Mouse (Mus musculus) heart, embryonic 11.5 days (tissue): ENCODE measurements at regions not wholly inside any gene's neighbourhood (a gene's known extent, or its start where the extent isn't known, plus 50 kb on each side); places are given as distances from the start of the nearest gene placed in this dataset.

Experiments used
- ATAC-seq: fragments of 200-750 bp; cut with Nextera tagmentation; replicated peaks from 2 replicates; pipeline ENCODE4 v1.8.0; 2017; ENCODE audit warnings: moderate library complexity; ENCODE audit not compliant: insufficient number of reproducible peaks, low FRiP score, low TSS enrichment
- H3K27ac ChIP-seq: fragments of 300-500 bp; sonication (generic); 2 replicates; pipeline ENCODE4 v1.5.1; 2014; ENCODE audit warnings: mild to moderate bottlenecking, low read depth, low read length
- H3K27me3 ChIP-seq: fragments of 300-500 bp; sonication (generic); 2 replicates; pipeline ENCODE4 v1.6.1; 2014; ENCODE audit warnings: mild to moderate bottlenecking, low read length, mixed read lengths; ENCODE audit not compliant: control insufficient read depth, insufficient read depth
- H3K36me3 ChIP-seq: fragments of 300-500 bp; sonication (generic); 2 replicates; pipeline ENCODE4 v1.6.1; 2014; ENCODE audit warnings: mild to moderate bottlenecking, low read length, moderate library complexity, mixed read lengths; ENCODE audit not compliant: control insufficient read depth, insufficient read depth
- H3K4me1 ChIP-seq: fragments of 300-500 bp; sonication (generic); 2 replicates; pipeline ENCODE4 v1.6.1; 2014; ENCODE audit warnings: low read length; ENCODE audit not compliant: control insufficient read depth, insufficient read depth
- H3K4me2 ChIP-seq: fragments of 300-500 bp; sonication (generic); 2 replicates; pipeline ENCODE4 v1.6.1; 2014; ENCODE audit warnings: mild to moderate bottlenecking, moderate library complexity
- H3K4me3 ChIP-seq: fragments of 300-500 bp; sonication (generic); 2 replicates; pipeline ENCODE4 v1.5.1; 2014; ENCODE audit warnings: low read depth, low read length
- H3K9ac ChIP-seq: fragments of 300-500 bp; sonication (generic); 2 replicates; pipeline ENCODE4 v1.6.1; 2014; ENCODE audit warnings: mild to moderate bottlenecking, low read depth, low read length, moderate library complexity
- H3K9me3 ChIP-seq: fragments of 300-500 bp; sonication (generic); replicated peaks from 2 replicates; pipeline ENCODE4 v1.6.1; 2016; ENCODE audit warnings: low read length; ENCODE audit not compliant: control insufficient read depth
- WGBS: fragments of 180-500 bp; shearing (Covaris S2); extraction: QIAGEN DNeasy Blood & Tissue Kit; methylation state at CpG from one replicate; pipeline ENCODE4 v1.1.7; 2014; ENCODE audit not compliant: insufficient replicate concordance; 5-methylcytosine and 5-hydroxymethylcytosine counted together

DNA sequence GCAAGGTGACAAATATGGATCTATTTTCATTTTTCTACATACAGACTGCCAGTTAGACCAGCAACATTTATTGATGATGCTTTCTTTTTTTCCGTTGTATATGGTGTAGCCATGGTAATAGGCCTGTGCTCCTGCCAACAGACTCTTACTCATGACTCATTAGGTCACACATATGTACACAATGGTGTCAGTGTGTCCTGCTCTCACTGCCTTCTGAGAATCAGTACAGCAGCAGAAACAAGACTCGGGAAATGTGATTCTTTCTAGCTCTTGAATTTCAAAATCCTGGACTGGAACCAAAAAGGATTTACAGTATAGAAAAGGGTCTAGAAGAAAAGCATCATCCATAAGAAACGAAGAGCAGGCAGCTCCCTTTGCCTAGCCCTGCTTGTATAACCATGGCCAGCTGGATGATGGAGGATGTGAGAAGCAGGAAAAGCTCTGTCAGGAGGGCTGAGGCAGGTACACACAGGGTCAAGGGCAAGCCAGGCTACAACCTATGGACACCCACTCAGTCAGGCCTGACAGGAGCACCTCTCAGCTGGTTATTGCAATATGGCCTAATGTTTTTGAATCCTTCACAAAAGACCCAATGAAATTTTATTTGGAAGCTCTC, 132.2 kb downstream of the Tmem17 start:
- 54% methylated on average over 3 of the region's 3 CpGs for WGBS
- H3K9me3 ChIP-seq = no peaks in the 10 kb centered on the region
- peaks cover 2% of the 10 kb centered on the region; the same call in 1 of the 2 replicates for H3K4me1 ChIP-seq
- H3K4me3 ChIP-seq = no peak overlapping the region
- no peaks in the 10 kb centered on the region for H3K27me3 ChIP-seq
- H3K9ac ChIP-seq = no peak overlapping the region
- H3K27ac ChIP-seq = no peak overlapping the region
- no peak overlapping the region for H3K4me2 ChIP-seq
- H3K36me3 ChIP-seq = no peaks in the 10 kb centered on the region
- no peak for ATAC-seq

DNA sequence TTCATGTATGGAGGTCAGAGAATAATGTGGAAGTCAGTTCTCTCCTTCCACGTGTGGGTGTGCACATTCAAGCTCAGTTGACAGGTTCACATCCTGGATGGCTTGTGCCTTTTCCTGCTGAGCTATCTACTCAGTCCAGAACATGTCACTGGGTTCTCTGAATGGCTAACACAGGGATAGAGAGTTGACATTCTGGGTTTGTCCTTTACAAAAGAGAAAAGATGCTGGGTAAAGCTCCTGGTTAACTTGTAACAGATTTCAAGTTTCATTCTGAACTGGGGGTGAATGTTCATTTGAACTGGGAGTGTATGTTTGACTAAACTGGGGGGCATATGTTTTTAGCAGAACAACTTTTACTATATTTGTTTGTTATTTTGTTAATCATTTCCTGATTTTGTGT, 133.0 kb downstream of the Tmem17 start:
- 59% methylated on average over 1 of the region's 1 CpGs for WGBS
- H3K4me3 ChIP-seq = no peak overlapping the region

GRCm38 (mm10) chr11:22646192-22646936, 134.5 kb downstream of the Tmem17 start:
- H3K27ac ChIP-seq = no peak overlapping the region
- no peaks in the 10 kb centered on the region for H3K9me3 ChIP-seq
- ATAC-seq = no peak
- 69% methylated on average over 6 of the region's 6 CpGs for WGBS
- H3K9ac ChIP-seq = no peak overlapping the region
- H3K4me3 ChIP-seq = no peak overlapping the region
- no peak overlapping the region for H3K4me2 ChIP-seq
- H3K4me1 ChIP-seq = no peaks in the 10 kb centered on the region
- H3K36me3 ChIP-seq = no peaks in the 10 kb centered on the region
- no peaks in the 10 kb centered on the region for H3K27me3 ChIP-seq

More for the DNA sequence above, 133.0 kb downstream of the Tmem17 start:
- H3K9me3 ChIP-seq = no peaks in the 10 kb centered on the region
- no peak overlapping the region for H3K9ac ChIP-seq
- H3K27me3 ChIP-seq = no peaks in the 10 kb centered on the region
- no peak overlapping the region for H3K27ac ChIP-seq
- no peak for ATAC-seq
- no peak overlapping the region for H3K4me2 ChIP-seq
- H3K4me1 ChIP-seq = peaks cover 2% of the 10 kb centered on the region; the same call in 1 of the 2 replicates
- H3K36me3 ChIP-seq = no peaks in the 10 kb centered on the region

DNA sequence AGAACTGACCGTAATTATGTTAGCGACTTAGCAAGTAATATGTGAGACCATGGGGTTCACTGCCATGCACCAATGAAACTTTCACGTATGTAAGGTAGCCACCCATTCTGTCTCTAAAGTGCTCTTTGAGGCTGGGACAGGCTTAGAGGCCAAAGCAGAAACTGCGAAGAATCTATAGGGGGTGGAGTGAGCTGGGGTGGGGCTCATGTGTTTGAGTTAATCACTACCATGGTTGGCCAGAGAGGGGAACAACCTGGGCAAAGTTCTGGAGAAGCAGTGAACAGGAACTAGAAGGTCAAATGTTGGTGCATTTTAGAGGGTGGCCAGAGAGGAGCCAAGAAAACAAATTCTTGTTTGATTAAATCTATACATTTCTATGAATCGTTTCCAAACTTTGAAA, 136.4 kb downstream of the Tmem17 start:
- no peaks in the 10 kb centered on the region for H3K27me3 ChIP-seq
- peaks cover 4% of the 10 kb centered on the region; the same call in 1 of the 2 replicates for H3K4me1 ChIP-seq
- no peak overlapping the region for H3K4me2 ChIP-seq
- H3K27ac ChIP-seq = no peak overlapping the region
- no peak for ATAC-seq
- WGBS = 85% methylated on average over 5 of the region's 5 CpGs
- H3K9me3 ChIP-seq = no peaks in the 10 kb centered on the region
- H3K4me3 ChIP-seq = no peak overlapping the region
- no peaks in the 10 kb centered on the region for H3K36me3 ChIP-seq
- H3K9ac ChIP-seq = no peak overlapping the region

DNA sequence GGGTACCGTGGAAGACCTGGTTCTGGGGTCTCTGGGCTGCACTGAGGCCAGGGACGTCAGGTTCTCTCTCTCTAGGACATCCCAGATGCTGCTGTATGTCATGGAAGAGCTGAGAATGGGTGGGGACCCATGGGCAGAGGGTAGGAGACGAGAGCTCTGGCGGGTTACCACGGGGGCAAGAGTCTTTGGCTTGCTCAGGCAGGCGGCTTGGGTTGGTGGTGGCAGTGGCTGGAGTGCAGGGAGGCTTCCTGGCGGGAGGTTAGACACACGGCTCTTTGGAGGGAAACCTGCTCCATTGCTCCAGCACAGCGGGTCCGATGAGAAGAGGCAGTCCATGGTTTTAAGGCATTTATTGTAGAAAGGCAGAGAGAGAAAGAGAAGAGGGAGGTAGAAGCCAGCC, 138.9 kb downstream of the Tmem17 start:
- Histone ChIP-seq H3K36me3 (no peaks in the 10 kb centered on the region), H3K4me3 (no peak overlapping the region), H3K9ac (no peak overlapping the region), H3K27me3 (no peaks in the 10 kb centered on the region), H3K9me3 (no peaks in the 10 kb centered on the region), H3K4me1 (peaks cover 4% of the 10 kb centered on the region; the same call in 1 of the 2 replicates), H3K4me2 (no peak overlapping the region), H3K27ac (no peak overlapping the region)
- WGBS = 83% methylated on average over 10 of the region's 10 CpGs
- ATAC-seq = no peak

- H3K9ac ChIP-seq = no peak overlapping the region
- no peak overlapping the region for H3K4me3 ChIP-seq
- H3K36me3 ChIP-seq = no peaks in the 10 kb centered on the region
- ATAC-seq = no peak
- H3K9me3 ChIP-seq = no peaks in the 10 kb centered on the region
- no peak overlapping the region for H3K27ac ChIP-seq
- H3K4me2 ChIP-seq = no peak overlapping the region
- H3K27me3 ChIP-seq = no peaks in the 10 kb centered on the region
- peaks cover 4% of the 10 kb centered on the region; the same call in 1 of the 2 replicates for H3K4me1 ChIP-seq
- WGBS = 56% methylated on average over 1 of the region's 1 CpGs
These were observed 139.4 kb downstream of the Tmem17 start for GRCm38 (mm10) chr11:22651313-22651712.

DNA sequence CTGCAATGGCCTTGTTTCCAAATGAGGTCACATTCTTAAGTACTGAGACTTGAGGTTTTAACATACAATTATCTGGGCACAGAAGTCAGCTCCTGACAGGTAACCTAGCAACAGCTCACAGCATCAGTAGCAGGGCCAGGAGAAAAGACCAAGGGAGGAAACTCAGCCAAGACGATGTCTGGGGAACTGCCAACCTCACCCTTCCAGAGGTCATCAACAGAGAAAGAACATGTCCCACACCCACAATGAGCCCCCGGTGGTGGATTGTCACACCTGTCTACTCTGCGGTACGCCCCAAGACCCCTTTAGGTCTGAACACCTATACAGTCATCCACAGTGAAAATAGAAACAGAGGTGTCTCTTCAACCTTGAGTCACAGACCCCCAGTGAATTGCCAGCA, 140.0 kb downstream of the Tmem17 start:
- 85% methylated on average over 4 of the region's 4 CpGs for WGBS
- Histone ChIP-seq H3K9ac (no peak overlapping the region), H3K4me3 (no peak overlapping the region), H3K4me2 (no peak overlapping the region), H3K4me1 (peaks cover 4% of the 10 kb centered on the region; the same call in 1 of the 2 replicates), H3K36me3 (no peaks in the 10 kb centered on the region), H3K9me3 (no peaks in the 10 kb centered on the region), H3K27me3 (no peaks in the 10 kb centered on the region), H3K27ac (no peak overlapping the region)
- no peak for ATAC-seq

- no peak overlapping the region for H3K9ac ChIP-seq
- H3K36me3 ChIP-seq = no peaks in the 10 kb centered on the region
- no peak overlapping the region for H3K4me2 ChIP-seq
- H3K27me3 ChIP-seq = no peaks in the 10 kb centered on the region
- H3K9me3 ChIP-seq = no peaks in the 10 kb centered on the region
- 65% methylated on average over 3 of the region's 3 CpGs for WGBS
- no peak overlapping the region for H3K27ac ChIP-seq
- H3K4me3 ChIP-seq = no peak overlapping the region
- ATAC-seq = no peak
- H3K4me1 ChIP-seq = peaks cover 4% of the 10 kb centered on the region; the same call in 1 of the 2 replicates
These were observed 141.0 kb downstream of the Tmem17 start for GRCm38 (mm10) chr11:22652931-22653330.
